Mouse (Mus musculus): ENCODE results near the gene Loxl3. TPM values are rescaled to one million over a fixed set of nuclear protein-coding genes. Genes with fewer than 3 reads are reported as not detected.

Gene Loxl3
- polyA plus RNA-seq (2012; rRNA removed) = 3.1 and 3.6 TPM in 2 replicates

GRCm38 (mm10) chr6:83033249-83034185, at the start of gene Loxl3, which contains the start of gene Dok1:
TSS of gene Loxl3 (plus strand) at chr6:83034173.
TSS of gene Dok1 (minus strand) at chr6:83033471.
- 1% methylated on average over 51 of the region's 51 CpGs for WGBS

GRCm38 (mm10) chr6:82987411-82987971, 46.5 kb upstream of the Loxl3 start:
- Histone ChIP-seq H3K27me3 (replicated peaks; ENCODE audit: control insufficient read depth, insufficient read depth, low read length) (no peaks in the 10 kb centered on the region), H3K4me1 (ENCODE audit: control insufficient read depth, insufficient read depth, low read length) (no peaks in the 10 kb centered on the region), H3K36me3 (ENCODE audit: control insufficient read depth, insufficient read depth, low read length) (no peaks in the 10 kb centered on the region), H3K27ac (ENCODE audit: insufficient read depth, low read depth, low read length) (no peak overlapping the region), H3K4me3 (ENCODE audit: insufficient read depth, low read depth, low read length) (no peak overlapping the region)
- WGBS = 17% methylated on average over 9 of the region's 9 CpGs
- TF ChIP-seq CTCF (conservative IDR thresholded peaks at IDR 0.05; ENCODE audit: insufficient read depth, insufficient read length, low read depth, low read length) = no peak
- DNase-seq = no peak

More at GRCm38 (mm10) chr6:83033249-83034185, at the start of gene Loxl3, which contains the start of gene Dok1:
- H3K36me3 ChIP-seq (ENCODE audit: control insufficient read depth, insufficient read depth, low read length) = no peaks in the 10 kb centered on the region
- peak within 1 kb of the TSS; percentile 66 for H3K4me3 ChIP-seq (ENCODE audit: insufficient read depth, low read depth, low read length)
- H3K4me1 ChIP-seq (ENCODE audit: control insufficient read depth, insufficient read depth, low read length) = peaks cover 2% of the 10 kb centered on the region; the same call in 1 of the 2 replicates
- no peak for TF ChIP-seq POLR2A (IDR thresholded peaks at IDR 0.05; ENCODE audit: low read depth, low read length)
- no peak for TF ChIP-seq CTCF (conservative IDR thresholded peaks at IDR 0.05; ENCODE audit: insufficient read depth, insufficient read length, low read depth, low read length)
- peak within 1 kb of the TSS; percentile 68 for H3K27ac ChIP-seq (ENCODE audit: insufficient read depth, low read depth, low read length)
- H3K27me3 ChIP-seq (replicated peaks; ENCODE audit: control insufficient read depth, insufficient read depth, low read length) = no peaks in the 10 kb centered on the region
- DNase-seq = peak; percentile 71

- 30% methylated on average over 1 of the region's 1 CpGs for WGBS
Measured at GRCm38 (mm10) chr6:82993696-82994095, 40.3 kb upstream of the Loxl3 start.

GRCm38 (mm10) chr6:82994372-82994771, 39.6 kb upstream of the Loxl3 start:
- Histone ChIP-seq H3K36me3 (ENCODE audit: control insufficient read depth, insufficient read depth, low read length) (no peaks in the 10 kb centered on the region), H3K4me3 (ENCODE audit: insufficient read depth, low read depth, low read length) (no peak overlapping the region), H3K4me1 (ENCODE audit: control insufficient read depth, insufficient read depth, low read length) (no peaks in the 10 kb centered on the region), H3K27ac (ENCODE audit: insufficient read depth, low read depth, low read length) (no peak overlapping the region), H3K27me3 (replicated peaks; ENCODE audit: control insufficient read depth, insufficient read depth, low read length) (no peaks in the 10 kb centered on the region)
- no peak for TF ChIP-seq CTCF (conservative IDR thresholded peaks at IDR 0.05; ENCODE audit: insufficient read depth, insufficient read length, low read depth, low read length)
- TF ChIP-seq POLR2A (IDR thresholded peaks at IDR 0.05; ENCODE audit: low read depth, low read length) = no peak
- 78% methylated on average over 7 of the region's 7 CpGs for WGBS
- no peak for DNase-seq

More at GRCm38 (mm10) chr6:82993696-82994095, 40.3 kb upstream of the Loxl3 start:
- H3K27ac ChIP-seq (ENCODE audit: insufficient read depth, low read depth, low read length) = no peak overlapping the region
- H3K4me1 ChIP-seq (ENCODE audit: control insufficient read depth, insufficient read depth, low read length) = no peaks in the 10 kb centered on the region
- no peaks in the 10 kb centered on the region for H3K36me3 ChIP-seq (ENCODE audit: control insufficient read depth, insufficient read depth, low read length)
- no peak for DNase-seq
- TF ChIP-seq POLR2A (IDR thresholded peaks at IDR 0.05; ENCODE audit: low read depth, low read length) (no peak), CTCF (conservative IDR thresholded peaks at IDR 0.05; ENCODE audit: insufficient read depth, insufficient read length, low read depth, low read length) (no peak)
- no peak overlapping the region for H3K4me3 ChIP-seq (ENCODE audit: insufficient read depth, low read depth, low read length)
- no peaks in the 10 kb centered on the region for H3K27me3 ChIP-seq (replicated peaks; ENCODE audit: control insufficient read depth, insufficient read depth, low read length)

GRCm38 (mm10) chr6:82996740-82997315, 37.1 kb upstream of the Loxl3 start:
- peak; percentile 96 for DNase-seq
- Histone ChIP-seq H3K27me3 (replicated peaks; ENCODE audit: control insufficient read depth, insufficient read depth, low read length) (no peaks in the 10 kb centered on the region), H3K4me3 (ENCODE audit: insufficient read depth, low read depth, low read length) (no peak overlapping the region), H3K36me3 (ENCODE audit: control insufficient read depth, insufficient read depth, low read length) (no peaks in the 10 kb centered on the region), H3K4me1 (ENCODE audit: control insufficient read depth, insufficient read depth, low read length) (no peaks in the 10 kb centered on the region), H3K27ac (ENCODE audit: insufficient read depth, low read depth, low read length) (peak overlapping the region; percentile 72)
- TF ChIP-seq CTCF (conservative IDR thresholded peaks at IDR 0.05; ENCODE audit: insufficient read depth, insufficient read length, low read depth, low read length) (peak; percentile 99), POLR2A (IDR thresholded peaks at IDR 0.05; ENCODE audit: low read depth, low read length) (no peak)
- WGBS = 7% methylated on average over 11 of the region's 11 CpGs

GRCm38 (mm10) chr6:82997511-82998102, 36.4 kb upstream of the Loxl3 start:
- DNase-seq = peak; percentile 77

More at GRCm38 (mm10) chr6:82997511-82998102, 36.4 kb upstream of the Loxl3 start:
- no peak for TF ChIP-seq CTCF (conservative IDR thresholded peaks at IDR 0.05; ENCODE audit: insufficient read depth, insufficient read length, low read depth, low read length)
- Histone ChIP-seq H3K27ac (ENCODE audit: insufficient read depth, low read depth, low read length) (peak overlapping the region; percentile 72), H3K4me1 (ENCODE audit: control insufficient read depth, insufficient read depth, low read length) (no peaks in the 10 kb centered on the region), H3K27me3 (replicated peaks; ENCODE audit: control insufficient read depth, insufficient read depth, low read length) (no peaks in the 10 kb centered on the region), H3K4me3 (ENCODE audit: insufficient read depth, low read depth, low read length) (no peak overlapping the region), H3K36me3 (ENCODE audit: control insufficient read depth, insufficient read depth, low read length) (no peaks in the 10 kb centered on the region)
- 45% methylated on average over 7 of the region's 7 CpGs for WGBS

Data from kidney, adult 2 months (tissue).